Mouse (Mus musculus) spleen, postnatal 4 days (tissue): ENCODE results near the gene Cyb5r4.
"Not testable (repeated sequence)": the region's sequence is repeated elsewhere in the genome, so short reads cannot be mapped to it uniquely, and the experiment has no call there.

Source experiments
- DNase-seq, 2 experiments: peaks; one replicate each; pipeline ENCODE4 v3.0.0; 2022; ENCODE audit warnings: low spot score in 2 of 2

Gene Cyb5r4

GRCm38 (mm10) chr9:87021778-87022523 is at the start of gene Cyb5r4:
Gene Cyb5r4, plus strand, starts transcription at chr9:87022014.
- DNase-seq = peak; percentile 93 to 96

GRCm38 (mm10) chr9:86972471-86972870 is 49.3 kb upstream of the Cyb5r4 start:
- not testable (repeated sequence) for DNase-seq

GRCm38 (mm10) chr9:86973562-86973961 is 48.3 kb upstream of the Cyb5r4 start:
- DNase-seq = no peak

GRCm38 (mm10) chr9:86976896-86977295 is 44.9 kb upstream of the Cyb5r4 start:
- DNase-seq = no peak

DNA sequence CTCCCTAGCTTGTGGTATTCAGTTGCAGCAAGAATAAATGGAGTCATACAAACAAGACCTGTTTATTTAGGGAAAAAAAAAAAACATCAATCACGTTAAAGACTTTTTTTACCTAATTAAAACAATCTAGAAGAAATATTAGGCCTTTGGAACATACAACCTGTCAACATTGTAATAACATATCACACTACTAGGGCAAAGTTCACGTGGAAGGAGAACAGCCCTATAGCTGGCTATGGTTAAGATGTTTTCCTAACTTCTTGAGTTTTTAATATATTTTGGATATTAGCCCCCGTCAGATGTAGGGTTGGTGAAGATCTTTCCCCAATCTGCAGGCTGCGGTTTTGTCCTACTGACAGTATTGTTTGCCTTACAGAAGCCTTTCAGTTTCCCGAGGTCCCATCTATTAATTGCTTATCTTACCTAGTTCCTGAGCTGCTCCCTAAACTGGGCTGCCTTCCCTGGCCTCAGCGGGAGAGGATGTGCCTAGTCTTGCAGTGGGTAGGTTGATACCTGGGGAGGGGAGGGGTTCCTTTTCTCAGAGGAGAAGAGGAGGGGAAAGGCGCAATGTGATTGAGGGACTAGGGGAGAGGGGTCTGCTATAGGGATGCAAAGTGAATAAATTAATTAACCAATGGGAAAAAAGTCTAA is 43.4 kb upstream of the Cyb5r4 start:
- no peak for DNase-seq

- no peak for DNase-seq
Measured at GRCm38 (mm10) chr9:86980048-86980447, 41.8 kb upstream of the Cyb5r4 start.

- DNase-seq = no peak
Measured at GRCm38 (mm10) chr9:86980942-86981341, 40.9 kb upstream of the Cyb5r4 start.

- no peak for DNase-seq
Measured at GRCm38 (mm10) chr9:86981551-86981950, 40.3 kb upstream of the Cyb5r4 start.

DNA sequence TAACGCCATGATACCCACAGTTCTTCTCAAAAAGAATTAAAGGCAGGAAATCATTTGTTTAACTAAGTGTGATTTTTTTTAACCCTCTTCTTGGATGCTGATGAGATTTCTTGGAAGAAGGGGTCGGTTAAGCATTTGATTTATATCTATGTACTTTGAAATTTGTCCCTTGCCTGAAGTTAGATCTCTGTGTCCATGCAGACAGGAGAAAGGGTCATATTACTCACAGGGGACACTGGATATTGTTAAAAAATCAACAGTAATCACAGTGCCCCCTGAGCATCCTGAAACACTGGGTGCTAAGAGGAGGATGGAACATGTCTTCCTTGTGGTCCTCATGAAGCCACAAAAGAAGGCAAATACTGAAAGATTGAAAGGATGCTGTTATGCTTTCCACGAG is 37.2 kb upstream of the Cyb5r4 start:
- no peak for DNase-seq

DNA sequence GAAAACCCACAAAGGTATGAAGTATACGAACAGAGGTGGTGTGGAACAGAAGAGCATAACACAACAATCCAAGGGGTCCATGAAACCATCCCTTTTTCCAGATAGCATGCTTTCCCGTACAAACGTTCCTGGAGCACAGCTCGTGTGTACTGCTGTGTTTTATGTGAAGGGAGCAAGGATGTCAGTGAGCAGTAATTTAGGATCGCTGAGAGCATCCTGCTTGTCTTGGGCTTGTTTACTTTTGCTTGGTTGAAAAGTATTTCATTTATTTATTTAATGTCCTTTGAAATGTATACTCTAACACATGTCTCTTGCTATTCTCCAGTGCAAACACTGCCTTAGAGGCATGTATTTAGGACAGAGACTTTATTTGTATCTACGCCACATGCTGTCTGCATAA is 36.7 kb upstream of the Cyb5r4 start:
- no peak for DNase-seq

GRCm38 (mm10) chr9:86986703-86987296 is 35.0 kb upstream of the Cyb5r4 start:
- no peak for DNase-seq

DNA sequence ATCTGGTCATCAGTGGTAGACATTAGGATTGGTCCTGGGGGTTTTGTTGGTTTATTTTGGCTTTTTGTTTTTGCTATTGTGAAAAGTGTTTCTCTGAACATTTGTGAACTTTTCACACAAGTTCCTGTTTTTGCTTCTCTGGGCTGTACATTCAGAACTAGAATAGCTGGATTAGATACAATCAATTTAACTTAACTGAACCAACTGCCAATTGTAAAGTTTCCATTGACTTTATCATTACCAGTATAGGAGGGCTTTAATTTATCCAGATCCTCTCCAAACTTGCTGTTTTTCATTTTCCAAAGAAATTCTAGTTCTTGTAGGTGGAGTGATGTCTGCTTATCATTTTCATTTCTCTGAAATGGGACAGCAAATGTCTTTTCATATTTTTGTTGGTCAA is 32.0 kb upstream of the Cyb5r4 start:
- DNase-seq = no peak

DNA sequence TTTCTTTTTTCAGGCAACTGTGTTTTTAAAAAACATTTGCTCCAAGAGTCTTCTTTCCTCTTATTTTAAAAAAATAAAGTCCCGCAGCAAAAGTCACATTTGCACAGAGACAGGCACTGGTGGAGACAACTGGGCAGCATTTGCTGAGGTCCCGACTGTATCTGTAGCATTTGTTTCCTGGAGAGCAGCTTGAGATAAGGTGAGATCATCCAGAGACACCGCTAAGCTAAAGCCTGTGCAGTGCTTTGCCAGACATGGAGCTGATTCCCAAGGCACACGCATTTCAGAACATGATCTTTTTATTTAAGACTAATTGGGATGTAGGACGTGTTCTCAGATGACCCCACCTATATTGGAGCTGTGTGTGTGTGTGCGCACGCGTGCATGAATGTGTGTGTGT is 30.1 kb upstream of the Cyb5r4 start:
- DNase-seq = no peak

GRCm38 (mm10) chr9:86997046-86997691 is 24.6 kb upstream of the Cyb5r4 start:
- DNase-seq = no peak

- DNase-seq = no peak
Measured at GRCm38 (mm10) chr9:86999956-87000582, 21.7 kb upstream of the Cyb5r4 start.

- peak in 1 of 2 experiments; percentile 27 for DNase-seq
Measured at GRCm38 (mm10) chr9:87004701-87005434, 16.9 kb upstream of the Cyb5r4 start.

DNA sequence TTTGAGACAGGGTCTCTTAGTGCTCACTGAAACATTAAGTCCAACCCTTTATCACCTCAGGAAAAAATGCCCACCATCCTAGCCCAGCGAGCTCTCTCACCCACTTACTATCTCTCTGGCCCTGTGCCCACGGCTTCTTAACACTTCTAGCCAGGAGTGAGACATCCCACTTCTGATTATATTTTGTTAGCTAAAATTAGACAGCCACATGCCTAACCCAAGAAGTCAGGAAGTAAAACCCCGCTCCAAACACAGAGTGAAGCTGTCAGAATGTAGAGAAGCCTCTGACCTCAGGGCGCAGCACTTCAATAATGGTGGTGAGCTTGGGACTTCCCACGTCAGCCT is 16.4 kb upstream of the Cyb5r4 start:
- DNase-seq = peak in 1 of 2 experiments; percentile 32

GRCm38 (mm10) chr9:87008507-87008906 is 13.3 kb upstream of the Cyb5r4 start:
- DNase-seq = peak in 1 of 2 experiments; percentile 45

DNA sequence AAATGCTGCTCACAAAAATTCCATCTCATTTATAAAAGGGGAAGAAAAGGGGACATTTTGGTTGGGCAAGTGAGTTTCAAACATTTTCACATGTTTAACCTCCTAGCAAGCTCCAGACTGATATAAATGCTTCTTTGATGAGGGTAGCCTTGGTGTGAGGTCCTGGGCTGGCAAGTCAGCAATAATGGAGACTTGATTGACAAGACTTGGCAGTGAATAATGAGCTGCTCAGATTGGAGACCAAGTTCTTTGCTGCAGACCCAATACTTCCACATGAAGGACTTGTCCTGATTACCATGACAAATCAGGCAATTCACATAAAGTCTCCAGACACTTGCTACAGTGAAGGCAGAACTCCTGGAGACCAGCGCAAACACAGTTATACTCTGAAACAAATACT is 12.9 kb upstream of the Cyb5r4 start:
- peak in 1 of 2 experiments; percentile 20 for DNase-seq

DNA sequence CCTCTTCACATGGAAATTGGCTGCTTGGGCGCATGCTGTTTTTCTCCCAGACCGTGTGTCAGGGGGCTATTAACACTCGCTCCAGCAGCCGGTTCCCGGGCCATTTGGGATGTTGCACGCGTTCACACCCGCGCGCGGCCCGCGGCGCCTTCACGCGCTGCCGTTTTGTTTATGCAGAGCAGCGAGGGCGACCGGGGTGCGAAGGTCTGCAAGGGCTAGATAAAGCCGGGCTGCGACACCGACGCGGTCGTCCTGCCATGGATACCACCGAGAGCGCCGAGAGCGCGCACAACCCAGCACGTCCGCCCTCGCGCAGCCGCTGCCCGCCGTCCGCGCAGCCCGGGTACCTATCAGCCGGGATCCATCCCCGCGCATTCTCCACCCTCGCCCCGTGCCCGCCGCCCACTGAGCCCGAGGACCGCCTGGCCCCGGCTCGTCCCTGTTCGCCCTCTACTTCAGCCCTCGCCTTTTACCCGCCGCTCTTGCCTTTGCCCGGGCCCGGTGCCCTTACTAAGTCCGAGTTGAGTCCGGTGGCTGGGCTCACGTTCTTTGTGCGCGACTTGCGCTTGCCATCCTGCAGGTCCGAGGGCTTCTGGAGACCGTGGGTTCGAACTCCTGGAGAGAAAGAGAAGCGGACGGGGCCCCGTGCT is 6.4 kb upstream of the Cyb5r4 start, which contains the start of gene Ripply2:
Gene Ripply2 (plus strand): TSS at position 250 of the 650 bp plus-strand sequence.
- no peak for DNase-seq

DNA sequence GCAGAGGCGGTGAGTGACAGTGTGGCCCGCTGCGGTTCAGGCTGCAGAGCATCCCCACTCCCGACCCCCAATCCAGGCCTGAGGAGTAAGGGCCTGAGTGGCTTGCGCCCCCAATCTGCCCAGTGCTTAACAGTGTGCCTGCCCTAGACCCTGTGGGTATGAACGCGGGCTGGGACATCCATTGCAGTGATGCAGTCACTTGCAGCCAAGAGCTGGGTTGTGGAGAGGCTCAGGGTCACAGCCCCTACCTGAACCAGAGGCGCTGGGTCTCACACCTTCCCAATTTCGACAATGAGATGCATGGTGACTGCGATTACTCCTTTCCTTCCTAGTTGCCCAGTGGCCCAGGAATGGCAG is 5.9 kb upstream of the Cyb5r4 start:
- no peak for DNase-seq
